Mouse (Mus musculus) layer of hippocampus, adult 2 months (tissue): ENCODE measurements around the gene Flvcr2. TPM values are rescaled to one million over a fixed set of nuclear protein-coding genes. Genes with fewer than 3 reads are reported as not detected.

Source experiments
- DNase-seq, 2 experiments: peaks; one replicate each; pipeline ENCODE4 v3.0.0; 2022; ENCODE audit warnings: low spot score in 2 of 2
- H3K27ac ChIP-seq: fragments of 200-600 bp; 2 replicates; pipeline ENCODE4 v1.8.1; 2022
- H3K4me3 ChIP-seq: fragments of 200-600 bp; 2 replicates; pipeline ENCODE4 v1.8.1; 2022; ENCODE audit warnings: mild to moderate bottlenecking
- CTCF ChIP-seq: fragments of 200-600 bp; conservative IDR thresholded peaks from 2 replicates; pipeline ENCODE4 v1.8.1; 2022; ENCODE audit warnings: antibody characterized with exemption, mild to moderate bottlenecking, moderate library complexity
- total RNA-seq, 2 experiments: library from RNA; stranded (reverse); gene quantifications; 2 replicates each; pipeline ENCODE4 v1.2.3; 2021

Flvcr2 gene
- total RNA-seq, 2 experiments from 2014 or later, result 2.0 to 2.6 TPM

DNA sequence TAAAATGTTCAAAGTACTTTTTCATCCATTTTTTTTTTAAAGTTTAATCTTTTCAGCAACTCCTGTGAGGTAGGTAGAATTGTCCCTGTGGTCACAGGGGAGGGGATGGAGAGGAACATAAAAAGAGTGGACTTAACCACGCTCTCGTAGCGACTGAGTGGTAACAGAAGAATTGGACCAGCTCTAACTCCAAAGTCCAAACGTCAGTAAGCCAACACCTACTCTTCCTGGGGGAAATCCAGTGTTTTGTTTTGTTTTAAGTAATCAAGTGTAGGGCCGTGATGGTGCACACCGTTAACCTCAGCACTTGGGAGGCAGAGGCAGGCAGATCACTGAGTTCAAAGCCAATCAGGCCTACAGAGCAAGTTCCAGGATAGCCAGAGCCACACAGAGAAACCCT lies 5.8 kb downstream of the Flvcr2 start:
- TF ChIP-seq CTCF, result no peak
- Histone ChIP-seq H3K4me3 (no peak overlapping the region), H3K27ac (no peak overlapping the region)
- DNase-seq, result no peak

DNA sequence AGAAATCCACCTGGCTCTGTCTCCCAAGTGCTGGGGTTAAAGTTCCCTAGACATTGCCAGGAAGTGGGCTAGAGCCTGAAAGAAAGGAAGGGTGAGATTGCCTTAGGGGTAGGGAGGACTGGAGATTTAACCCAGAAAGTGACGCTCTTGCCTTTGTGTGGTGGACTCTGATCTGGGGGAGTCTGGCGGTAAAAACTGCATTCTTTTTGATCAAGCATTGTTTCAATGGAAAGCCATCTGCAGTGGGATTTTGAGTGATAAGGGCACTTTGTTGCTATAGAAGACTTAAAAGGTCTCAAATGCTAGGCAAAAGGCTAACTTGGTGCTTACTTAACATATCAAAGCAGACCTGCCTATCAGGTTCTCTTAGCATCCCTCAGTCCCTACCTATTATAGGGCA lies 6.9 kb downstream of the Flvcr2 start:
- H3K27ac ChIP-seq, result no peak overlapping the region
- H3K4me3 ChIP-seq, result no peak overlapping the region
- TF ChIP-seq CTCF, result no peak
- no peak for DNase-seq

- no peak overlapping the region for H3K4me3 ChIP-seq
- no peak for DNase-seq
- H3K27ac ChIP-seq, result no peak overlapping the region
- no peak for TF ChIP-seq CTCF
Observed at GRCm38 (mm10) chr12:85754611-85755265, 8.4 kb downstream of the Flvcr2 start.

DNA sequence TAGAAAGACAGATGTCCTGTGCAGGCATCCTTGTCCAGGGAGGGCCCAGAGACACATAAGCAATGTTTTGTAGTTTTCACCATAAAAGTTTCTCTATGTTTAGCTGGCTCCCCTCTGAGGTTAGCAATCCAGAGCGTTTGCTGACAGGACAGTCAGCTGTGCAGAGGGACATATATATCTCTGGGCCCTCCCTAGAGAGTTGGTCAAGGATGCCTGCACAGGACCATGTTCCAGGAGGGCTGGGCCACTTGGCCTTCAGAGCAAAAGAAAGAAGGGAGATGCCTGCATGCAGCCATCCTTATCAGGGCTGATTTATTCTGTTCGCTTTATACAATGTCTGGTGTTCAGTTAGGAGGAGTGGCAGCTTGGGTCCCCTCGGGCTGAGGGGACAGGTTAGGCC lies 10.1 kb downstream of the Flvcr2 start:
- no peak overlapping the region for H3K4me3 ChIP-seq
- H3K27ac ChIP-seq, result no peak overlapping the region
- no peak for TF ChIP-seq CTCF
- no peak for DNase-seq

DNA sequence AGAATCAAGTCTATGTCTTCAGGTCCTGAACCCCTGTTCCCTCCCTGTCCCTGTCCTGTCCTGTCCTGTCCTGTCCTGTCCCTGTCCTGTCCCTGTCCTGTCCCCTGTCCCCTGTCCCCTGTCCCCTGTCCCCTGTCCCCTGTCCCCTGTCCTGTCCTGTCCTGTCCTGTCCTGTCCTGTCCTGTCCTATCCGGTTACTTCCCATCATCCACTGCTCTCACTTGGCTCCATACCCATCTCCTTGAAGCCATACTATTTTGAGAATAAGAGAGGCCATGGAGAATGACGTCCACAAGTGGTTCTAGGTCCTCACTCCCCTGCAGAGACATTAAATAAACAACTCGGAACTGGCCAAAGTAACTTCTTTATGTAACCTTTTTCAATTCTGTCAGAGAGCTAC lies 10.7 kb downstream of the Flvcr2 start:
- H3K4me3 ChIP-seq, result no peak overlapping the region
- no peak for DNase-seq
- no peak overlapping the region for H3K27ac ChIP-seq
- TF ChIP-seq CTCF, result no peak

GRCm38 (mm10) chr12:85758741-85759140 lies 12.4 kb downstream of the Flvcr2 start:
- no peak overlapping the region for H3K4me3 ChIP-seq
- DNase-seq, result no peak
- TF ChIP-seq CTCF, result no peak
- no peak overlapping the region for H3K27ac ChIP-seq

- no peak overlapping the region for H3K4me3 ChIP-seq
Observed at GRCm38 (mm10) chr12:85761471-85761870, 15.1 kb downstream of the Flvcr2 start.

GRCm38 (mm10) chr12:85764686-85765085 lies 18.3 kb downstream of the Flvcr2 start:
- DNase-seq, result no peak
- TF ChIP-seq CTCF, result no peak

More at GRCm38 (mm10) chr12:85761471-85761870, 15.1 kb downstream of the Flvcr2 start:
- DNase-seq, result no peak
- no peak overlapping the region for H3K27ac ChIP-seq
- no peak for TF ChIP-seq CTCF

DNA sequence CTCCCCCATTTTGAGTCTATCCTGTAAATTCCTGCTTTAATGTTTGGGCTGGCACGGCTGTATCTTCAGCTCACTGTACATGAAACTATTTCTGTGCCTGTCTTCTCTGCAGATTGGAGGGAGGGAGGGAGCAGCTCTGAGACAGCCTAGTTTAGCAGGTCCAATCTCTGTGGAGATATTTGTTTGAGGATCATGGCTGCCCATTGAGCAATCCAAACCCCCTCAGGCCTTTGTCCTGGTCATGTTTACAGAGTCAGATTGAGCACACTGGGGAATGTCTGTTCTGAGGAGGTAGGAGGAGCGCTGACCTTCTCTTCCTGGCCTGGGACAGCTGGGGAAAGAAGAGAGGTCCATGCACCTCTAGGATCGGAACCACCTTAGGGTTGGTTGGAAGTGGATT lies 19.9 kb downstream of the Flvcr2 start:
- H3K27ac ChIP-seq, result no peak overlapping the region
- no peak overlapping the region for H3K4me3 ChIP-seq
- TF ChIP-seq CTCF, result no peak
- DNase-seq, result no peak

More at GRCm38 (mm10) chr12:85764686-85765085, 18.3 kb downstream of the Flvcr2 start:
- H3K27ac ChIP-seq, result no peak overlapping the region
- H3K4me3 ChIP-seq, result no peak overlapping the region

GRCm38 (mm10) chr12:85767750-85768149 lies 21.4 kb downstream of the Flvcr2 start:
- no peak for DNase-seq
- H3K27ac ChIP-seq, result no peak overlapping the region
- H3K4me3 ChIP-seq, result no peak overlapping the region
- TF ChIP-seq CTCF, result no peak

DNA sequence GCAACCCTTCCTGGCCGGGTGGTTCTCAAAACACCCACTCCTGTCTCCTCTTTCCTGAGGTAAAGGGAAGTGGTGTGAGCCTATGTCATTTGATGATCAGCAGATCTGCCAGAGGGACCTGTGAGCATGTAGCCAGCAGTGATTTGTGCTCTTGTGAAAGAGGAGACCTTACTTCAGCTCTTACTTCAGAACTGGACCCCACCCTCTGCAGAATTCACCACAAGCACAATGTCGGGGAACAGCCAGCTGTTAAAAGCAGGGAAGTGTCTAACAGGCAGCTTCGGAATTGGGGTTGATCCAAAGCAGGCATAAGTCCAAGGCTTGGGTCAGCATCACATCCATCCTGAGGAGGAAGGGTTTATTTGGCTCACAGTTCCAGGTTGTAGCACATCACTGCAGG lies 25.0 kb downstream of the Flvcr2 start:
- H3K27ac ChIP-seq, result no peak overlapping the region
- no peak for DNase-seq
- no peak for TF ChIP-seq CTCF
- no peak overlapping the region for H3K4me3 ChIP-seq

GRCm38 (mm10) chr12:85778962-85779361 lies 32.6 kb downstream of the Flvcr2 start:
- H3K27ac ChIP-seq, result no peak overlapping the region
- no peak for DNase-seq
- TF ChIP-seq CTCF, result no peak
- H3K4me3 ChIP-seq, result no peak overlapping the region

GRCm38 (mm10) chr12:85779707-85780106 lies 33.4 kb downstream of the Flvcr2 start:
- DNase-seq, result no peak
- no peak overlapping the region for H3K27ac ChIP-seq
- no peak overlapping the region for H3K4me3 ChIP-seq
- TF ChIP-seq CTCF, result no peak

- H3K27ac ChIP-seq, result no peak overlapping the region
- TF ChIP-seq CTCF, result no peak
- no peak overlapping the region for H3K4me3 ChIP-seq
- DNase-seq, result no peak
Observed at GRCm38 (mm10) chr12:85781606-85782005, 35.3 kb downstream of the Flvcr2 start.
